Mouse (Mus musculus) liver, postnatal 0 days (tissue): ENCODE measurements around the gene Ankrd44.

Source experiments
- CTCF ChIP-seq: sonication (generic); IDR thresholded peaks from 2 replicates; pipeline ENCODE4 v1.5.1; 2016; ENCODE audit warnings: antibody characterized with exemption, low read depth
- EP300 ChIP-seq: IDR thresholded peaks from 2 replicates; pipeline ENCODE4 v1.6.1; 2016; ENCODE audit warnings: antibody characterized with exemption, low read depth, mild to moderate bottlenecking

- TF ChIP-seq EP300 (no peak), CTCF (no peak)
Measured at GRCm38 (mm10) chr1:54855970-54856369, 70.2 kb downstream of the Ankrd44 start.
